Mouse (Mus musculus) layer of hippocampus, postnatal 36 days (tissue): ENCODE results near the gene Bnc2. TPM values are rescaled to one million over a fixed set of nuclear protein-coding genes. Genes with fewer than 3 reads are reported as not detected.

Source experiments
- DNase-seq, 2 experiments: peaks; one replicate each; pipeline ENCODE4 v3.0.0; 2022
- total RNA-seq, 2 experiments: library from RNA; stranded (reverse); gene quantifications; 2 replicates each; pipeline ENCODE4 v1.2.3; 2021

Bnc2 gene
- total RNA-seq, 2 experiments from 2014 or later: 0.92 to 1.9 TPM

GRCm38 (mm10) chr4:84310851-84311250 is 364.2 kb downstream of the Bnc2 start:
- DNase-seq: no peak

- no peak for DNase-seq
These were observed 366.7 kb downstream of the Bnc2 start for GRCm38 (mm10) chr4:84308226-84308862.

GRCm38 (mm10) chr4:84306928-84307606 is 368.0 kb downstream of the Bnc2 start:
- DNase-seq: no peak

GRCm38 (mm10) chr4:84302949-84303348 is 372.1 kb downstream of the Bnc2 start:
- DNase-seq: no peak

GRCm38 (mm10) chr4:84285153-84285552 is 389.9 kb downstream of the Bnc2 start:
- DNase-seq: no peak

GRCm38 (mm10) chr4:84282651-84283050 is 392.4 kb downstream of the Bnc2 start:
- DNase-seq: no peak

- DNase-seq: no peak
These were observed 396.9 kb downstream of the Bnc2 start for GRCm38 (mm10) chr4:84278156-84278555.

GRCm38 (mm10) chr4:84276081-84276480 is 399.0 kb downstream of the Bnc2 start:
- no peak for DNase-seq

GRCm38 (mm10) chr4:84274158-84274557 is 400.9 kb downstream of the Bnc2 start:
- DNase-seq: no peak

GRCm38 (mm10) chr4:84272867-84273266 is 402.2 kb downstream of the Bnc2 start:
- DNase-seq: no peak

GRCm38 (mm10) chr4:84269845-84270244 is 405.2 kb downstream of the Bnc2 start:
- DNase-seq: no peak

GRCm38 (mm10) chr4:84247356-84247755 is 427.7 kb downstream of the Bnc2 start:
- DNase-seq: no peak

GRCm38 (mm10) chr4:84232346-84232745 is 442.7 kb downstream of the Bnc2 start:
- no peak for DNase-seq

GRCm38 (mm10) chr4:84231251-84231650 is 443.8 kb downstream of the Bnc2 start:
- DNase-seq: no peak

- no peak for DNase-seq
These were observed 445.7 kb downstream of the Bnc2 start for GRCm38 (mm10) chr4:84229189-84229960.

- DNase-seq: no peak
These were observed 446.5 kb downstream of the Bnc2 start for GRCm38 (mm10) chr4:84228551-84228950.

Other genes starting within 250 kb of the Bnc2 start
- 1 to 10 TPM; 5.6 to 6.0 TPM for gene Cntln, start 209.0 kb upstream of the Bnc2 start, total RNA-seq